In the genomic region with DNA sequence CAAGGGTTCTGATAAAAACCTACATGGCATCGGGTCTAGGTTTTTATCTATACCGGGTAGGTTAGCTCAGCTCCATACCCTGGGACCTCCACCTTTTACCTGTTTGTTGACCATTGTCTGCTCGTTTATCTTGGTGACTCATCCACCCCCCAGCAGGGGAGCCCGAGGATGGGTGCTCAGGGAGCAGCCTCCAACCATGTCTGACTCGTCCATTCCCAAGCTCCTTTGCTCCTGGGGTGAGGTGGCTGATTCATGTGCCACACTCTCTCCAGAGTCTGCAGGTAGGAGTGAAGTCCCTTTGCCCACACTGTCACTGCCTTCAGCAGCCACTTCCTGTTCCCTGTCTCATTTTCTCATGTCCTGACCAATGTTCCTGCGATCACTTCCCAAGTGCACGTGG, we compare ENCODE assay signal across 31 mouse cellular contexts. TPM values are rescaled to one million over a fixed set of nuclear protein-coding genes. Genes with fewer than 3 reads are reported as not detected.
"Had no signal": no experiment of that assay in that cellular context is flagged by ENCODE, and none has a peak within 500 bp of the region (broad histone marks: within the 10 kb centered on the region; RNA-seq: fewer than 3 reads in every experiment).

No protein-coding gene starts in this region.

- H3K4me1 ChIP-seq: liver, embryonic 12.5 days; liver, embryonic 15.5 days had no signal

- H3K36me3 ChIP-seq: limb, embryonic 12.5 days; liver, embryonic 12.5 days; liver, embryonic 15.5 days; lung, embryonic 15.5 days had no signal

- H3K4me3 ChIP-seq: left cerebral cortex, adult 2 months; limb, embryonic 12.5 days; liver, embryonic 12.5 days; liver, embryonic 15.5 days; lung, embryonic 15.5 days had no signal

- H3K9me3 ChIP-seq: limb, embryonic 12.5 days; liver, embryonic 12.5 days; liver, embryonic 15.5 days; lung, embryonic 15.5 days had no signal

- H3K27me3 ChIP-seq: lung, embryonic 15.5 days had no signal

- H3K9ac ChIP-seq: limb, embryonic 12.5 days; liver, embryonic 12.5 days; liver, embryonic 15.5 days; lung, embryonic 15.5 days had no signal

- DNase-seq: kidney, adult 9 months; kidney, postnatal 14 days; layer of hippocampus, postnatal 36 days; liver; lung, adult 18-20 months; lung, postnatal 10 days; lung, postnatal 36 days; midbrain, embryonic 14.5 days; thymus, adult 2 months; thymus, postnatal 14 days; thymus, postnatal 4 days had no signal

- ATAC-seq: liver, embryonic 12.5 days had no signal

- H3K4me2 ChIP-seq: liver, embryonic 12.5 days; liver, embryonic 15.5 days; lung, embryonic 15.5 days; midbrain, embryonic 11.5 days had no signal

- H3K27ac ChIP-seq: left cerebral cortex, adult 2 months; limb, embryonic 12.5 days; liver, embryonic 12.5 days; liver, embryonic 15.5 days; lung, embryonic 15.5 days had no signal

RNA-seq across cellular contexts. Expression of gene Gm14214, which starts 33.8 kb away (rescaled TPM):
- total RNA-seq: layer of hippocampus, adult 8-10 months; layer of hippocampus, postnatal 10 days; layer of hippocampus, postnatal 36 days; left cerebral cortex, adult 2 months; left cerebral cortex, postnatal 10 days; left cerebral cortex, postnatal 36 days; megakaryocyte progenitor cell, adult 5-6 weeks; megakaryocyte-erythroid progenitor cell, adult 5-6 weeks; midbrain, postnatal 0 days had no signal
- polyA plus RNA-seq: kidney, embryonic 16.5 days; large intestine, adult 2 months; limb, embryonic 12.5 days; liver, embryonic 12.5 days; liver, embryonic 15.5 days; lung, embryonic 15.5 days; midbrain, embryonic 11.5 days; midbrain, embryonic 14.5 days; midbrain, postnatal 0 days; neural tube, embryonic 11.5 days; neural tube, embryonic 14.5 days; small intestine, adult 2 months; spleen, adult 2 months; stomach, embryonic 16.5 days; thymus, adult 2 months had no signal

RNA-seq across cellular contexts. Expression of gene a, which starts 55.2 kb away (rescaled TPM):
- total RNA-seq: layer of hippocampus, adult 8-10 months; layer of hippocampus, postnatal 36 days; left cerebral cortex, adult 2 months; left cerebral cortex, postnatal 36 days; megakaryocyte progenitor cell, adult 5-6 weeks; megakaryocyte-erythroid progenitor cell, adult 5-6 weeks; midbrain, postnatal 0 days had no signal
- polyA plus RNA-seq: lung, embryonic 15.5 days; neural tube, embryonic 14.5 days; spleen, adult 2 months had no signal
